Mouse (Mus musculus) midbrain, embryonic 11.5 days (tissue): ENCODE data around the gene Necab3. TPM values are rescaled to one million over a fixed set of nuclear protein-coding genes. Genes with fewer than 3 reads are reported as not detected.

Experiments
- ATAC-seq: fragments of 200-750 bp; cut with Nextera tagmentation; 2 replicates; pipeline ENCODE4 v1.8.0; 2017; ENCODE audit warnings: moderate TSS enrichment, moderate library complexity; ENCODE audit not compliant: low FRiP score
- DNase-seq: peaks from one replicate; pipeline ENCODE4 v3.0.0; 2015; ENCODE audit warnings: low spot score; ENCODE audit errors: missing footprints
- H3K27ac ChIP-seq: fragments of 300-500 bp; sonication (generic); 2 replicates; pipeline ENCODE4 v1.5.1; 2014; ENCODE audit warnings: low read depth, low read length
- H3K27me3 ChIP-seq: fragments of 300-500 bp; sonication (generic); 2 replicates; pipeline ENCODE4 v1.6.1; 2014; ENCODE audit warnings: mild to moderate bottlenecking, low read length, moderate library complexity, mixed read lengths; ENCODE audit not compliant: control insufficient read depth, insufficient read depth
- H3K36me3 ChIP-seq: fragments of 300-500 bp; sonication (generic); 2 replicates; pipeline ENCODE4 v1.6.1; 2014; ENCODE audit warnings: mild to moderate bottlenecking, low read length, moderate library complexity, mixed read lengths; ENCODE audit not compliant: control insufficient read depth, insufficient read depth
- H3K4me1 ChIP-seq: fragments of 300-500 bp; sonication (generic); 2 replicates; pipeline ENCODE4 v1.6.1; 2014; ENCODE audit warnings: low read length; ENCODE audit not compliant: control insufficient read depth, insufficient read depth
- H3K4me2 ChIP-seq: fragments of 300-500 bp; sonication (generic); 2 replicates; pipeline ENCODE4 v1.6.1; 2014; ENCODE audit warnings: mild to moderate bottlenecking, moderate library complexity
- H3K4me3 ChIP-seq: fragments of 300-500 bp; sonication (generic); 2 replicates; pipeline ENCODE4 v1.5.1; 2014; ENCODE audit warnings: low read depth, low read length
- H3K9ac ChIP-seq: fragments of 300-500 bp; sonication (generic); 2 replicates; pipeline ENCODE4 v1.6.1; 2014; ENCODE audit warnings: low read length
- H3K9me3 ChIP-seq: fragments of 300-500 bp; sonication (generic); 2 replicates; pipeline ENCODE4 v1.6.1; 2016; ENCODE audit warnings: low read length; ENCODE audit not compliant: control insufficient read depth
- WGBS: fragments of 180-500 bp; shearing (Covaris S2); extraction: QIAGEN DNeasy Blood & Tissue Kit; methylation state at CpG from one replicate; pipeline ENCODE4 v1.1.7; 2014; 5-methylcytosine and 5-hydroxymethylcytosine counted together
- polyA plus RNA-seq: library from polyadenylated mRNA; unstranded; fragments of >200 nt; fragmentation: Nextera tagmentation; extraction: Ambion mirVana; gene quantifications from 2 replicates; pipeline ENCODE4 v1.2.1, GENCODE M21; 2014

The Necab3 gene
- polyA plus RNA-seq, 1 experiment from 2014 or later: 6.1 TPM

DNA sequence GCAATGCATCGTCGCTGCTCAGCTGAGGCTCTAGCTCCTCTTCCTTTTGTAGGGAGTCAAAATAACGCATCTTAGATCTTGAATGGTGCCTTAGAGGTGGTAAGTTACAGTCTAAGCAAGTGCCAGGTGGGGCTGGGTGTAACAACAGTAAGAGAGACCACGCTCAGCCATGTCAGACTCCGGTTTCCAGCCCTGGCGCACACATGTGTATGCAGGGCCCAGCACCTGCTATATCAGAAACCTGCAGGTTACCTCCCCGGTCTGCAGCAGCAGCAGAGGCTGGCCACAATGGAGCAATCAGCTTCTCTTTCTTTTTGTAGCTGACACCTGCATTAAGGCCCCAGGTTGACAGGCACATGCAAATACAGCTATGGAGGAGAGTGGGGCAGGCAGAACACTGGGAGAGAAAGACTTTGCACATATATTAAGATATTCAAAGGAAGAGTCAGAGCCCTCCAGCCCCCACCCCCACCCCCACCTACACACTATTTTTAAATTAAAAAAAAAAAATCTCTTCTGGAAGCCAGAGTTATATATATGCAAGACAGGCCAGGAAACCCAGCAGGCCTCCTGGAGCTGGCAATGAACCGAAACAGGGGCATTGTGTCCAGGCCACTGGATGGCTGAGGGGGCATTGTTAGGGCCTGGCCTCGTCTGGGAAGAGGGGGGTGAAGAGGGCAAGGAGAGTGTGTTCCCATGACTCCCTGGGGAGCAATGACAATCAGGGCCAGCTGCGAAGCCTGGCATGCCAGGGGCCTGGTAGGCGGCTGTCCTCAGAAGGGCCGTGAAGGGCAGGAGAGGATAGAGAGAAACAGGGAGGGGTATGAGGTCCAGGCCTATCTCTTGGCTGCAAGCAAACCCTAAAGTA lies 18.4 kb upstream of the Necab3 start:
- no peak overlapping the region for H3K4me3 ChIP-seq
- H3K4me1 ChIP-seq: peaks cover 18% of the 10 kb centered on the region
- H3K9ac ChIP-seq: peak overlapping the region; percentile 11
- ATAC-seq (peak; percentile 89), DNase-seq (peak; percentile 89)
- no peaks in the 10 kb centered on the region for H3K9me3 ChIP-seq
- H3K27ac ChIP-seq: peak overlapping the region; percentile 64
- 30% methylated on average over 12 of the region's 12 CpGs for WGBS
- H3K36me3 ChIP-seq: no peaks in the 10 kb centered on the region
- H3K4me2 ChIP-seq: no peak overlapping the region
- no peaks in the 10 kb centered on the region for H3K27me3 ChIP-seq

DNA sequence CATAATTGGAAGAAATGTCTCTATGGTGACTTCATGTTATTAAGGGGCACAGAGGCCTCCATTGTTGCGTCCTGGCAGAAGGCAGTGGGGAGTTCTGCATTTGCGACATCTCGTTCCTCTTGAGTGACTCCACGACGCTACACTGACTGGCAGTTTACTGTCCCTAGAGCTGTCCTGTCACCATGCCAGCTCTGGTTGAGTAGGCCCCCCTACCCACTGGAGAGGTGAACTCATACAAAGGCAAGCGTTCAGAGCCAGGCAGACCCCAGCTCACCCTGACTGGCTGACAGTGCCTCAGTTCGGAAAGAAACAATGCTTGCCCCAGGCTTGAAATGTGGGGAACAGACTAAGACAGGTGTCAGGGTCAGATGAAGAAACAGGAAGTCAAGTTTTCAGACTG lies 15.6 kb upstream of the Necab3 start:
- no peaks in the 10 kb centered on the region for H3K36me3 ChIP-seq
- no peak overlapping the region for H3K9ac ChIP-seq
- H3K9me3 ChIP-seq: no peaks in the 10 kb centered on the region
- H3K4me1 ChIP-seq: peaks cover 23% of the 10 kb centered on the region
- H3K27ac ChIP-seq: no peak overlapping the region
- no peak overlapping the region for H3K4me3 ChIP-seq
- H3K4me2 ChIP-seq: no peak overlapping the region
- H3K27me3 ChIP-seq: no peaks in the 10 kb centered on the region
- ATAC-seq: no peak
- 52% methylated on average over 7 of the region's 7 CpGs for WGBS
- DNase-seq: peak; percentile 80

DNA sequence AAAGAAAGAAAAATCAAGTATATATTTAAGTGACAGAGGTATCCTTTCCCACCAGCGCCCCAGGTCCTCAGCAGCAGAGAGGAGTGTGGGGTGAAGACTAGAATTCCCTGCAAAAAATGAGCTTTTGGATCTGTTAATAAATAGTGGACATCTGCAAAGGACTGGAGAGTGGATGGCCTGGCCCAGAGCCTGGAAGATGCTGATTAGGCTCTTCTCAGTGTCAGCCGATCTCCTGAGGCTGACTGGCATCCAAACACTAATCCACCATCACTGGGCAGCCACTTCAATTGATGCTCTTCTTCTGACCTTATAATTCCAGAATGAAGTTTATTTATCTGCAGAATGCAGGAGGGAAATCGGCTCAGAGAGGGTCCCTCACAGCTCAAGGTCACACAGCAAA lies 14.3 kb upstream of the Necab3 start:
- H3K27me3 ChIP-seq: no peaks in the 10 kb centered on the region
- peaks cover 30% of the 10 kb centered on the region for H3K4me1 ChIP-seq
- H3K9ac ChIP-seq: no peak overlapping the region
- 84% methylated on average over 3 of the region's 3 CpGs for WGBS
- no peak overlapping the region for H3K4me2 ChIP-seq
- DNase-seq: no peak
- no peak overlapping the region for H3K4me3 ChIP-seq
- ATAC-seq: no peak
- no peaks in the 10 kb centered on the region for H3K36me3 ChIP-seq
- H3K9me3 ChIP-seq: no peaks in the 10 kb centered on the region
- no peak overlapping the region for H3K27ac ChIP-seq

- no peak overlapping the region for H3K4me2 ChIP-seq
- H3K27ac ChIP-seq: no peak overlapping the region
- 81% methylated on average over 8 of the region's 8 CpGs for WGBS
- H3K9me3 ChIP-seq: no peaks in the 10 kb centered on the region
- peaks cover 28% of the 10 kb centered on the region for H3K4me1 ChIP-seq
- DNase-seq (no peak), ATAC-seq (no peak)
- no peak overlapping the region for H3K9ac ChIP-seq
- no peak overlapping the region for H3K4me3 ChIP-seq
- H3K27me3 ChIP-seq: no peaks in the 10 kb centered on the region
- H3K36me3 ChIP-seq: no peaks in the 10 kb centered on the region
These were observed 13.3 kb upstream of the Necab3 start for GRCm38 (mm10) chr2:154571976-154572375.

- no peak overlapping the region for H3K4me3 ChIP-seq
- no peaks in the 10 kb centered on the region for H3K27me3 ChIP-seq
- no peak overlapping the region for H3K4me2 ChIP-seq
- H3K4me1 ChIP-seq: peaks cover 27% of the 10 kb centered on the region
- H3K9ac ChIP-seq: no peak overlapping the region
- 81% methylated on average over 4 of the region's 4 CpGs for WGBS
- ATAC-seq (no peak), DNase-seq (no peak)
- H3K9me3 ChIP-seq: no peaks in the 10 kb centered on the region
- no peaks in the 10 kb centered on the region for H3K36me3 ChIP-seq
- no peak overlapping the region for H3K27ac ChIP-seq
These were observed 12.6 kb upstream of the Necab3 start for GRCm38 (mm10) chr2:154571266-154571665.

GRCm38 (mm10) chr2:154570666-154571065 lies 12.0 kb upstream of the Necab3 start:
- peak overlapping the region; percentile 59; the same call in 1 of the 2 replicates for H3K4me2 ChIP-seq
- H3K9me3 ChIP-seq: no peaks in the 10 kb centered on the region
- H3K4me3 ChIP-seq: no peak overlapping the region
- H3K9ac ChIP-seq: no peak overlapping the region; the same call in 1 of the 2 replicates
- no peaks in the 10 kb centered on the region for H3K27me3 ChIP-seq
- peaks cover 32% of the 10 kb centered on the region for H3K4me1 ChIP-seq
- ATAC-seq (no peak), DNase-seq (peak; percentile 78)
- no peak overlapping the region for H3K27ac ChIP-seq
- 78% methylated on average over 4 of the region's 4 CpGs for WGBS
- no peaks in the 10 kb centered on the region for H3K36me3 ChIP-seq

- under 1% methylated on average over 43 of the region's 44 CpGs for WGBS
These were observed 11.2 kb upstream of the Necab3 start, which contains the start of gene E2f1 for GRCm38 (mm10) chr2:154569836-154570286. E2f1 (minus strand) TSS chr2:154569892.

DNA sequence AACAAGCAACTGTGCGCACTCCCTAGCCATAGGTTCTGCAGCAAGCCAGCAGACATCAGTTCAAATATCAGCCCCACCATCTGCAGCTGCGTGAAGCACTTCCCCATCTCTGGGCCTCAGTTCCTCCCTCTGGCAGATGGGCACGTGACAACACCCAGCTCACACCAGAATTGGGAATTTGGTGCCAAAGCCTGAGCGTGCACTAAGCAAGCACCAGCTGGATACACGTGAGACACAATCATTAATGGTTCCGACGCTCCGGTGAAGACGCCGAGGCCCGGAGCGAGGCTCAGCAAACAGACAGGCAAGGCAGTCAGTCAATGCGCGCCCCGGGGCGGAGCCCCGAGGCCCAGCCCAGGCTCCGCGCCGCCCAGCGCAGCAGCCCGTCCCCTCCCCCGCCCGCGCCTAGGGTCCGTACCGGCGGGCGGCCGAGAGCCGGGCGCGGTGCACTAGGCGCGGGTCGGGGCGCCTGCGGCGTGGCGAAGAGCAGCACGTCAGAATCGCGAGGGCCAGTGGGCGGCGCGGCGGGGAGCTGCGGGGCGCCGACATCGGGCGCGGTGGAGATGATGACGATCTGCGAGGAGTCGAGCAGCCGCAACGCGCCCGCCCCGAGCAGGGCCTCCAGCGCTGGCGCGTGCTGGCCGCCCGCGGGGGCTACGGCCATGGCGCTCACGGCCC lies 10.5 kb upstream of the Necab3 start:
- ATAC-seq: peak; percentile 66
- under 1% methylated on average over 62 of the region's 70 CpGs for WGBS

More at GRCm38 (mm10) chr2:154569836-154570286, 11.2 kb upstream of the Necab3 start, which contains the start of gene E2f1:
- Histone ChIP-seq H3K9me3 (no peaks in the 10 kb centered on the region), H3K9ac (peak within 1 kb of the TSS; percentile 89), H3K27me3 (no peaks in the 10 kb centered on the region), H3K4me3 (peak within 1 kb of the TSS; percentile 86), H3K4me1 (peaks cover 35% of the 10 kb centered on the region), H3K27ac (peak within 1 kb of the TSS; percentile 87), H3K36me3 (no peaks in the 10 kb centered on the region), H3K4me2 (peak within 1 kb of the TSS; percentile 75)
- peak; percentile 96 for ATAC-seq
- peak; percentile 99 for DNase-seq

More for the DNA sequence above, 10.5 kb upstream of the Necab3 start:
- Histone ChIP-seq H3K4me2 (peak overlapping the region; percentile 75), H3K9ac (peak overlapping the region; percentile 89), H3K27me3 (no peaks in the 10 kb centered on the region), H3K9me3 (no peaks in the 10 kb centered on the region), H3K4me3 (peak overlapping the region; percentile 86), H3K27ac (peak overlapping the region; percentile 87), H3K36me3 (no peaks in the 10 kb centered on the region), H3K4me1 (peaks cover 35% of the 10 kb centered on the region)
- no peak for DNase-seq
